Mouse (Mus musculus): ENCODE measurements around the gene Ssh1. TPM values are rescaled to one million over a fixed set of nuclear protein-coding genes. Genes with fewer than 3 reads are reported as not detected.

The Ssh1 gene
- total and polyA plus RNA-seq, 3 experiments: 3.0 to 8.2 (median 8.1) TPM

DNA sequence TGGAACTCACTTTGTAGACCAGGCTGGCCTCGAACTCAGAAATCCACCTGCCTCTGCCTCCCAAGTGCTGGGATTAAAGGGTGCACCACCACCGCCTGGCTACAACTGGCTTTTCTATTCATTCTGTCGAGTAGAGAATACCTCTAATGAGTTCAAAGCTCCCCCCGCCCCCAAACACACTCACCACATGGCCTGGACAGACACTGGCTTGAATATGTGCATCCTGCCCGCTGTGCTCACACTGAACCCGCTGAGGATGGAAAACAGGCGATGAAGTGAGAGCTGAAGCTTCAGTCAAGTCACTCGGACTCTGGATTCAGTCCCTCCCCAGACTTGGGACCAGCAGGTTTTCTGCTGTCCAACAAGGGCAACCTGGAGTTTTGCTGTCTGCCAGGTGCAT lies 33.3 kb downstream of the Ssh1 start:
- Histone ChIP-seq H3K9me3 (replicated peaks; ENCODE audit: low read length) (peaks cover 6% of the 10 kb centered on the region), H3K79me2 (replicated peaks; ENCODE audit: control insufficient read depth, extremely low read depth, insufficient read depth, poor library complexity, severe bottlenecking) (no peaks in the 10 kb centered on the region), H3K27me3 (replicated peaks) (no peaks in the 10 kb centered on the region), H3K4me1 (ENCODE audit: control insufficient read depth in 1 of 2, insufficient read depth in 2 of 2) (no peaks in the 10 kb centered on the region), H3K4me3 (replicated peaks in 1 of 3; ENCODE audit: low read depth in 2 of 3, low read length in 2 of 3, poor library complexity in 1 of 3) (no peak overlapping the region), H3K9ac (ENCODE audit: insufficient read depth, low read depth) (no peak overlapping the region), H3K36me3 (replicated peaks in 1 of 2; ENCODE audit: control insufficient read depth in 1 of 2, insufficient read depth in 1 of 2, low read length in 1 of 2) (peaks cover 36 to 85% of the 10 kb centered on the region in 2 experiments), H3K27ac (ENCODE audit: insufficient read depth, low read depth) (no peak overlapping the region), H3K4me2 (ENCODE audit: insufficient read depth, low read depth, poor library complexity, severe bottlenecking) (no peak overlapping the region)
- TF ChIP-seq POLR2AphosphoS2 (IDR thresholded peaks at IDR 0.05; ENCODE audit: low read depth, low read length) (no peak), TCF12 (IDR thresholded peaks at IDR 0.05; ENCODE audit: low read depth, low read length) (no peak), CHD2 (IDR thresholded peaks at IDR 0.05; ENCODE audit: low read length) (no peak), BHLHE40 (IDR thresholded peaks at IDR 0.05; ENCODE audit: low read depth, low read length) (no peak)
- in situ Hi-C loops (cut with MboI; ENCODE audit: low pct_ligation_motif_present, low pct_unique_long_range_greater_than_20kb, low sequenced_read_pairs) (no loop called here), dilution Hi-C loops (cut with MboI; ENCODE audit: extremely low pct_ligation_motif_present, extremely low pct_unique_long_range_greater_than_20kb, low sequenced_read_pairs) (no loop called here)
- no peak for DNase-seq (ENCODE audit: extremely low read depth)

DNA sequence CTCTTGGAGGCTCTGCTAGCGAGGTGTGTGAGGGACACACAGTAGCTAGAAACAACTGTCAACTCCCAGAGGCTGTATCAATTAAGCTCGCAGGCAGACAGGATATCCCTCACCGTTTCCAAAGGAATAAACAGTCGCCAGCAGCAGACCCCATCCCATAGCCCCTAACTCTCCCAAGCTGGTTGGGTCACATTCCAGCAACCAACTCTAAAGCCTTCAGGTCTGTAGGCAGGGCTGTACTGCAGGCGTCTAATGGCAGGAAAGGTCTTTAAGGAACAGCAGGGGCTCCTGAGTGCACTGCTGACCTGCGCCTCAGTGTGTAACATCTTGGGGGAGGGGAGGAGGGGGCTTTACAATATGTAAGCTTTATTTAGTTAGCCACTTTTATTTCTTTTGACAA lies 34.7 kb downstream of the Ssh1 start:
- Histone ChIP-seq H3K27me3 (replicated peaks) (no peaks in the 10 kb centered on the region), H3K4me1 (ENCODE audit: control insufficient read depth in 1 of 2, insufficient read depth in 2 of 2) (no peaks in the 10 kb centered on the region), H3K9me3 (replicated peaks; ENCODE audit: low read length) (peaks cover 6% of the 10 kb centered on the region), H3K4me2 (ENCODE audit: insufficient read depth, low read depth, poor library complexity, severe bottlenecking) (no peak overlapping the region), H3K4me3 (replicated peaks in 1 of 3; ENCODE audit: low read depth in 2 of 3, low read length in 2 of 3, poor library complexity in 1 of 3) (no peak overlapping the region), H3K79me2 (replicated peaks; ENCODE audit: control insufficient read depth, extremely low read depth, insufficient read depth, poor library complexity, severe bottlenecking) (no peaks in the 10 kb centered on the region), H3K9ac (ENCODE audit: insufficient read depth, low read depth) (no peak overlapping the region), H3K36me3 (replicated peaks in 1 of 2; ENCODE audit: control insufficient read depth in 1 of 2, insufficient read depth in 1 of 2, low read length in 1 of 2) (peaks cover 32 to 84% of the 10 kb centered on the region in 2 experiments), H3K27ac (ENCODE audit: insufficient read depth, low read depth) (no peak overlapping the region)
- dilution Hi-C loops (cut with MboI; ENCODE audit: extremely low pct_ligation_motif_present, extremely low pct_unique_long_range_greater_than_20kb, low sequenced_read_pairs): no loop called here
- in situ Hi-C loops (cut with MboI; ENCODE audit: low pct_ligation_motif_present, low pct_unique_long_range_greater_than_20kb, low sequenced_read_pairs): loop anchor here (5.0 kb wide), 1 partner anchor 93 kb away; no protein-coding TSS in a partner anchor
- DNase-seq (ENCODE audit: extremely low read depth): no peak
- no peak for TF ChIP-seq ZNF384 (IDR thresholded peaks at IDR 0.05; ENCODE audit: low read depth, low read length)
- TF ChIP-seq JUND (conservative IDR thresholded peaks at IDR 0.05; ENCODE audit: low read depth, low read length): no peak
- no peak for TF ChIP-seq MAZ (IDR thresholded peaks at IDR 0.05; ENCODE audit: low read depth, low read length)
- no peak for TF ChIP-seq SMC3 (IDR thresholded peaks at IDR 0.05; ENCODE audit: low read depth, low read length)
- TF ChIP-seq ZKSCAN1 (IDR thresholded peaks at IDR 0.05; ENCODE audit: borderline replicate concordance, low read depth, low read length): no peak
- TF ChIP-seq CTCF (conservative IDR thresholded peaks at IDR 0.05 in 1 of 2, IDR thresholded peaks at IDR 0.05 in 1 of 2; ENCODE audit: low read depth in 2 of 2, low read length in 2 of 2): no peak
- TF ChIP-seq ELF1 (IDR thresholded peaks at IDR 0.05; ENCODE audit: low read depth, low read length): no peak
- TF ChIP-seq ETS1 (conservative IDR thresholded peaks at IDR 0.05; ENCODE audit: low read depth, low read length): no peak
- no peak for TF ChIP-seq HCFC1 (IDR thresholded peaks at IDR 0.05; ENCODE audit: low read depth, low read length)

DNA sequence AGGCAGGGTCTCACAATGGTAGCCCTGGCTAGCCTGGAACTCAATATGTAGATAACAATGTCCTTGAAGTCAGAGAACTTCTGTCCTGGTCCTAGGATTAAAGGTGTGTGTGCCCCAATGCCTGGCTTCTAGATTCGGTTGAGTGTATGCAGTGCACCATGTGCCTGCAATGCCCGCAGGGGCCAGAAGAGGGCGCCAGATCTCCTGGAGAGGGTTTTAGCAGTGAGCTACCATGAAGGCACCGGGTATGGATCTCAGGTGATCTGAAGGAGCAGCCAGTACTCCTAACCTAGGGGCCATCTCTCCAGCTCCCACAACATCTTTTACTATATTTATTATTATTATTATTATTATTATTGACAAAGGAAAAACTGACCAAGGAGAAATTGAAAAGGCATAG lies 37.2 kb downstream of the Ssh1 start:
- dilution Hi-C loops (cut with MboI; ENCODE audit: extremely low pct_ligation_motif_present, extremely low pct_unique_long_range_greater_than_20kb, low sequenced_read_pairs) (no loop called here), in situ Hi-C loops (cut with MboI; ENCODE audit: low pct_ligation_motif_present, low pct_unique_long_range_greater_than_20kb, low sequenced_read_pairs) (loop anchor here (5.0 kb wide), 1 partner anchor 96 kb away; no protein-coding TSS in a partner anchor)
- H3K27me3 ChIP-seq (replicated peaks): no peaks in the 10 kb centered on the region
- H3K9me3 ChIP-seq (replicated peaks; ENCODE audit: low read length): no peaks in the 10 kb centered on the region
- no peak overlapping the region for H3K4me2 ChIP-seq (ENCODE audit: insufficient read depth, low read depth, poor library complexity, severe bottlenecking)
- peak; percentile 87 for DNase-seq (ENCODE audit: extremely low read depth)
- H3K4me3 ChIP-seq (replicated peaks in 1 of 3; ENCODE audit: low read depth in 2 of 3, low read length in 2 of 3, poor library complexity in 1 of 3): no peak overlapping the region
- no peaks in the 10 kb centered on the region for H3K4me1 ChIP-seq (ENCODE audit: control insufficient read depth in 1 of 2, insufficient read depth in 2 of 2)
- peaks cover 45 to 86% of the 10 kb centered on the region in 2 experiments for H3K36me3 ChIP-seq (replicated peaks in 1 of 2; ENCODE audit: control insufficient read depth in 1 of 2, insufficient read depth in 1 of 2, low read length in 1 of 2)
- H3K27ac ChIP-seq (ENCODE audit: insufficient read depth, low read depth): no peak overlapping the region
- no peak overlapping the region for H3K9ac ChIP-seq (ENCODE audit: insufficient read depth, low read depth)
- TF ChIP-seq SMC3 (IDR thresholded peaks at IDR 0.05; ENCODE audit: low read depth, low read length) (peak; percentile 96), CTCF (conservative IDR thresholded peaks at IDR 0.05 in 1 of 2, IDR thresholded peaks at IDR 0.05 in 1 of 2; ENCODE audit: low read depth in 2 of 2, low read length in 2 of 2) (peak; percentile 91 to 97), BHLHE40 (IDR thresholded peaks at IDR 0.05; ENCODE audit: low read depth, low read length) (no peak), EP300 (IDR thresholded peaks at IDR 0.05; ENCODE audit: low read length) (no peak), MAX (IDR thresholded peaks at IDR 0.05; ENCODE audit: low read length) (peak; percentile 37; the same call in 1 of the 2 replicates), ZNF384 (IDR thresholded peaks at IDR 0.05; ENCODE audit: low read depth, low read length) (no peak), RAD21 (IDR thresholded peaks at IDR 0.05; ENCODE audit: low read depth, low read length) (peak; percentile 92), NRF1 (IDR thresholded peaks at IDR 0.05; ENCODE audit: low read depth, low read length) (no peak), JUND (conservative IDR thresholded peaks at IDR 0.05; ENCODE audit: low read depth, low read length) (no peak), POLR2A (IDR thresholded peaks at IDR 0.05; ENCODE audit: low read depth, low read length) (no peak), ZMIZ1 (IDR thresholded peaks at IDR 0.05; ENCODE audit: low read depth, low read length) (no peak), TCF12 (IDR thresholded peaks at IDR 0.05; ENCODE audit: low read depth, low read length) (0 out of 2 replicates have a peak, but pooled peaks have one; percentile 5), CHD1 (IDR thresholded peaks at IDR 0.05; ENCODE audit: low read depth, low read length) (no peak), MYC (IDR thresholded peaks at IDR 0.05; ENCODE audit: low read depth, low read length) (peak; percentile 52; the same call in 1 of the 2 replicates), E2F4 (IDR thresholded peaks at IDR 0.05; ENCODE audit: insufficient replicate concordance, low read depth, low read length) (no peak), JUN (IDR thresholded peaks at IDR 0.05; ENCODE audit: insufficient read depth, low read depth, low read length) (no peak), ELF1 (IDR thresholded peaks at IDR 0.05; ENCODE audit: low read depth, low read length) (no peak), ZC3H11A (IDR thresholded peaks at IDR 0.05; ENCODE audit: low read depth, low read length) (peak; percentile 82), MAZ (IDR thresholded peaks at IDR 0.05; ENCODE audit: low read depth, low read length) (no peak)
- no peaks in the 10 kb centered on the region for H3K79me2 ChIP-seq (replicated peaks; ENCODE audit: control insufficient read depth, extremely low read depth, insufficient read depth, poor library complexity, severe bottlenecking)

Data from CH12.LX (cell line).